Mouse (Mus musculus) bone marrow macrophage, adult 2 months (primary cell): ENCODE data around the gene Traf3. TPM values are rescaled to one million over a fixed set of nuclear protein-coding genes. Genes with fewer than 3 reads are reported as not detected.

ENCODE experiments used
- H3K27ac ChIP-seq: 2 replicates; pipeline ENCODE4 v1.5.1; 2012; ENCODE audit warnings: low read depth, low read length; ENCODE audit not compliant: insufficient read depth
- H3K4me1 ChIP-seq: 2 replicates; pipeline ENCODE4 v1.6.1; 2012; ENCODE audit warnings: low read length; ENCODE audit not compliant: control insufficient read depth, insufficient read depth
- H3K4me3 ChIP-seq: 2 replicates; pipeline ENCODE4 v1.5.1; 2012; ENCODE audit warnings: mild to moderate bottlenecking, low read length, moderate library complexity; ENCODE audit not compliant: insufficient read depth
- CTCF ChIP-seq: IDR thresholded peaks from 2 replicates; pipeline ENCODE4 v1.5.1; 2012; ENCODE audit warnings: low read depth, mild to moderate bottlenecking, low read length, moderate library complexity
- POLR2A ChIP-seq: IDR thresholded peaks from 2 replicates; pipeline ENCODE4 v1.6.1; 2012; ENCODE audit warnings: mild to moderate bottlenecking, low read depth, low read length, borderline replicate concordance
- polyA plus RNA-seq: library from polyadenylated mRNA; stranded (reverse); fragments of >200 nt; gene quantifications from 2 replicates; pipeline ENCODE4 v1.2.4, GENCODE M21; 2012; ENCODE audit not compliant: missing spikeins, insufficient read depth, insufficient read length

Gene Traf3
- polyA plus RNA-seq, 1 experiment, result 16.4 TPM

DNA sequence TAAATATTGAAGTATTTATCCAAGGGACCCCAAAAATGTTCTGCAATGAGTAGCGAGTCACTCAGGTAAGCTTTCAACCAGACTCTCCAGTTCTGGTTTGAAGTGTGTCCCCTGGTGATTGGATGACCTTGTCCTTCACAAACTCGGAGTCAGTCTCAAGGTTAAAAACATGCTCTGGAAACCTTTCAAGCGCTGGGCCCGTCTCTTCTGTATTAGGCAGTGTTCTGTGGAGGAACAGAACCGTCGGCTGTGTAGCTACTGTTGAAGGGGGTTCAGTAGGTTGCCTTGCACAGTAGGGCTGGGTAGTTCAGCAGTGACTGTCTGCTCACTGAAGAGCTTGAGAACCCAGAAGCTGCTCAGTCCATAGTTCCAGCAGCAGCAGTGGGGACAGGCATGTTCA lies 11.5 kb upstream of the Traf3 start:
- TF ChIP-seq CTCF (no peak), POLR2A (no peak)
- no peak overlapping the region for H3K4me3 ChIP-seq
- no peak overlapping the region for H3K27ac ChIP-seq
- peaks cover 27% of the 10 kb centered on the region for H3K4me1 ChIP-seq

DNA sequence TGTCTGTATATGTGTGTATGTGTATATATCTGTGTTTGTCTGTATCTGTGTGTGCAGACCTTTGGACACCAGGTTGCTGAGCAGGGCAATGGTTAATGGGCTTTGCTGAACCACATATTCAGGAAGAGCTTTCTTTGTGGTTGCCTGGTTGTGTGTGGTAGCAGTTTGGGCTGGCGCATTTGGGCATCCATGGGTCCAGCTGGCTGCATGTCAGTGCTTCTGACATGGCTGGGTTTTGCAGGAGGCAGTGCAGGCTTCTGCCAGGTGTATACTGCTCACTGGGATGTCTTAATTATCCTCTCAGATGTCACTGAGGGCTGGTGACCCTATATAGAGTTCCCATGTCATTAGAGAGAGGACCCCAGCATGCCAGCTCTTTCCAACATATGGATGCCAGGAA lies 10.4 kb upstream of the Traf3 start:
- no peak overlapping the region for H3K27ac ChIP-seq
- peaks cover 29% of the 10 kb centered on the region for H3K4me1 ChIP-seq
- H3K4me3 ChIP-seq, result no peak overlapping the region

DNA sequence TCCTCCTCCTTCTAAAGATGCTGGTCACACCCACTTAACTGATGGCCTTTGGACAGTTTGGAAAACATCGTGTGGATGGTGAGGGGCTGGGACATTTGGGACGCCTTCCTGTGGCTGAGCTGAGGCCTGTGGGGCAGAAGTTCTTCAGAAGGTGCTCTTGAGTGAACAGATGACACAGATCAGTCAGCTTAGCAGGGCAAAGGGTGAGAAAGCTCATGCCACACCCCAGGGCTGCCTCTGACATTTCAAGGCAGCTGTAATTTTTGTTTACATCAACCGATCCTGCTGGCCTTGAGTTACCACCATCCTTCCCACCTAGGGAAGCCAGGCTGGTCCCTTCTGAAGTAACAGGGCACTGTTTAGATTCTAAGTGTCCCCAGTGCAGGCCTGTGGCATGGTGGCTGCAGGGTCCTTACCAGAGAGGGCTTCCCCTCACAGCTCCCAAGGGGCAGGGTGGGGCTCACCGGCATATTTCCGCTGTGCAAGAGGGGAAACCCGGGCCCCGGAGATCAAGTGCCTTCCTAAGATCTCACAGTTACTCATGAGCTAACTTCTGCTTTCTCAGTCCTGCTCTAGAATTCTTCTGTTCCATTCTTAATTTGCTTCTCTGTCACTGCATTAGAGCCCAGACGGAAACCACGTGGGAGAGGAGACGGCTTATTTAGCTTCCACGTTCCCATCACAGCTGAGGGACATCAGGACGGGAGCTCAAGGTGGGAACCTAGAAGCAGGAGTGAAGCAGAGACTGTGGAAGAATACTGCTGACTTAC lies 6.3 kb upstream of the Traf3 start:
- Histone ChIP-seq H3K4me3 (peak overlapping the region; percentile 28), H3K4me1 (peaks cover 32% of the 10 kb centered on the region), H3K27ac (peak overlapping the region; percentile 85)
- no peak for TF ChIP-seq POLR2A
- no peak for TF ChIP-seq CTCF

More for the DNA sequence above, 10.4 kb upstream of the Traf3 start:
- TF ChIP-seq CTCF, result no peak
- TF ChIP-seq POLR2A, result no peak

DNA sequence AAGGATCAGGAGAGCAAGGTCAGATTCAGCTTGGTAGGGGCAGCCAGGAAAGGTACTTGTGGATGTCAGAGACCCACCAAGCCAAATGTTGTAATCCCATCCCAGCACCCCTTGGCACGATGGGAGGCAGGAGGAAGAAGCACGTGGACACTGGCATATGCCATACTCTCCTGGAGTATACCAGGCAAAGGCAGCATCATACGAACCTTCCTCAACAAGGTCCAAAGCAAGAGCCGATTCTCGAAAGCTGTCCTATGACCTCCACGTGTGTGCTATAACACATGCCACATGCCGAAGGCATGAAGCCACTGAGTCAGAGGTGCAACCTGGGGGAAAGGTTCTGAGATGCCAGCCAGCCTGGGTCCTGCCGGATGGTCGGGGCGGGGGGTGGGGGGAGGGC lies 5.3 kb upstream of the Traf3 start:
- peaks cover 41% of the 10 kb centered on the region for H3K4me1 ChIP-seq
- no peak overlapping the region for H3K27ac ChIP-seq
- TF ChIP-seq POLR2A (no peak), CTCF (no peak)
- H3K4me3 ChIP-seq, result no peak overlapping the region

DNA sequence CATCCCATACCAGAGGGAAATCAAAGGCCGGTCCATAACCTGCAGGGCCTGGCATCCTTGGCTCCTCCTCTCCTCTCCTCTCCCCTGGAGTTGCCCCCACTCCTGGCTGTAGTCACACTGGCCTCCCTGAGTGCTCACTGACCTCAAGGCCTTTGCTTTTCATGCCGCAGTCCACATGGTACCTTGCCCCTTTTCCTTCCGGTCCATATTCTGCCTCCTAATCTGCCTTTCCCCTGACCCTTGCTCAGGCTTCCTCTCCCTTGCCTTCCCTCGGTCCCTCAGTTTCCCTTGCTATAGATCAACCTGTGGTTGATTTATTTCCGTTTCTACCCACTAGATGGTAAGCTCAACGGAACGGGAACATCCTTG lies 4.2 kb upstream of the Traf3 start:
- no peak for TF ChIP-seq CTCF
- TF ChIP-seq POLR2A, result no peak
- Histone ChIP-seq H3K27ac (no peak overlapping the region), H3K4me1 (peaks cover 41% of the 10 kb centered on the region), H3K4me3 (no peak overlapping the region)

DNA sequence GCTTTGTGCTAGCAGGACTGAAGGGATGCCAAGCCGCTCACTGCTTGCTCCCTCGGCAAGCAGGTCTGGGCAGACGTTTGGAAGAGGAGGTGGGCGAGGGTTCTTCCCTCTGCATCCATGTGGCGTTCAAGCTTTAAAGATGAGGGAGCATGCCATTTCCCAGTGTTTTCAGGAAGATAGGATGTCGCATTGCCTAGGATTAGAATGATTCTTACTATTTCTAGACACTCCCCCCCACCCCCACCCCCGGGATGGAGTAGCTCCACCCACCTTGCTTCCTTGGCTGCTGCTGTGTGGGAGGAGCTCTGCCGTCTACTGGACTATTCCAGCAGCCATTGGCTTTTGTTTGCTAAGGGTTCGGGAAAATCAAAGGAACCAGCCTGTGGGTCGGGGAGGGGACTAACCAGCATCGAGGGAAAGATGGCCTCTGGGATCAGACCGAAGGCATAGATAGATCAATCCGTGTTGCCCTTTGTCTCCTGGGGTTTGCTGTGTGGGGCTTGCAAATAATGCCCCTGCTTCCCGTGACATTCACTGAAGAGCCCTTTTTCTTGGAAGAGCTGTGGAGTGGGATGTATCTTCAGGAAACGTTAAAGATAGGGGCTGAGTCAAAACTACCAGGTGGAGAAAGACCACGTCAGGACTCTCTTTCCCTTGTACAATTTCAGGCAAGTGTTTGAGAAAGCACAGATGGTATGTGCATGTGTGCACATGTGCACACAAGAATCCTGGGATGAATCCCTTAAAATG lies 3.7 kb upstream of the Traf3 start:
- TF ChIP-seq POLR2A (no peak), CTCF (no peak)
- Histone ChIP-seq H3K27ac (no peak overlapping the region), H3K4me3 (no peak overlapping the region), H3K4me1 (peaks cover 40% of the 10 kb centered on the region)

DNA sequence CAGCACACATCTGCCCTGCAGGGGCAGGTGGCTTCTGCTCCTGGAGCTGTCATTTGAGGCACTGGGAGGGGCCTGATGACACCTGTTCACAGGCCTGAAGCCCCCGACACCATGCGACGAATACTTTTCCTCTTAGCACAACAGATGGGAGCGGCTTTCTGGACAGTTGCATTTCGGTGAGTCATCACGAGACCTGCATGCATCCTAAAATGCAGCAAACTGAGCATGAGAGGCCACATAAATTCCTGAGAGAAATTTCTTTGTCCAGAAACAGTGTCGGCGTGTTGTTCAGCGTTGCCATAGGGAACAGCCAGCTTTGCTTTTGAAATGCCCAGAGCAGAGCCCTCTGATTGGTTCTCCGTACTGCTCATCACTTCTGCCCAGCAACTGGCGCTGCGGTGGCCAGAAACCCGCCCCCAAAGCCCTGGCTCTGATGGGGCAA lies 1.8 kb upstream of the Traf3 start:
- no peak for TF ChIP-seq POLR2A
- TF ChIP-seq CTCF, result no peak
- Histone ChIP-seq H3K4me3 (peak overlapping the region; percentile 41), H3K27ac (no peak overlapping the region), H3K4me1 (peaks cover 35% of the 10 kb centered on the region)

DNA sequence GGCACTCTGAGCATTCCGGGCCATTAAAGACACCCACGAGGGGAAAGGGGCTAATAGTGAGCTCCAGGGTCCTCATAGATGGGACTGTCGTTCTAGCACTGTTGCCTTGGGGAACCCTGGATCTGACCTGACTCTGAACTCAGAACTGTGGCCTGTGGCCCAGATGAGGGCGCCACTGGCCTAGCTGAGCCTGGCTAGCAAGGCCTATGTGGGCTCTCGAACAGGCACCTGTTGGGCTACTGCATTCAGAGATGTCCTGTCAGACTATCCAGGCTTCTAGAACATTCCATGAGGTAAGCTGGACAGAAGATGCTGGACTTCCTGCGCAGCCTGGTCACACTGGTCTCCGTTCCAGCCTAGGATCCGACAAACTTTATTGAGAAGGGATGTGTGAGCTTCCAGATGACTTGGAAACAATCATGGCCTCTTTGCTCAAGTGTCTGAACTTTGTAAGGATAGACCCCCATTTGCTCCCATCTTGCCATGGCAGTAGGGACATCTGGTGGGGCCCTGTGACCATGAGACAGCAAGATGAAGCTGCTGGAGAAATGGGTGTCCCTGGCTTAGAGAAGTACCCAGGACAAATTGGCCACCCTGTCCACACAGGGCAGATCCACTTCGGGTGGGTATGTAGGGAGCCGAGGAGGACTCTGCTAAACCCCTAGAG lies 891 bp upstream of the Traf3 start:
- H3K4me3 ChIP-seq, result peak overlapping the region; percentile 51
- TF ChIP-seq CTCF (0 out of 2 replicates have a peak, but pooled peaks have one; percentile 18), POLR2A (no peak)
- peaks cover 35% of the 10 kb centered on the region for H3K4me1 ChIP-seq
- H3K27ac ChIP-seq, result peak overlapping the region; percentile 72

DNA sequence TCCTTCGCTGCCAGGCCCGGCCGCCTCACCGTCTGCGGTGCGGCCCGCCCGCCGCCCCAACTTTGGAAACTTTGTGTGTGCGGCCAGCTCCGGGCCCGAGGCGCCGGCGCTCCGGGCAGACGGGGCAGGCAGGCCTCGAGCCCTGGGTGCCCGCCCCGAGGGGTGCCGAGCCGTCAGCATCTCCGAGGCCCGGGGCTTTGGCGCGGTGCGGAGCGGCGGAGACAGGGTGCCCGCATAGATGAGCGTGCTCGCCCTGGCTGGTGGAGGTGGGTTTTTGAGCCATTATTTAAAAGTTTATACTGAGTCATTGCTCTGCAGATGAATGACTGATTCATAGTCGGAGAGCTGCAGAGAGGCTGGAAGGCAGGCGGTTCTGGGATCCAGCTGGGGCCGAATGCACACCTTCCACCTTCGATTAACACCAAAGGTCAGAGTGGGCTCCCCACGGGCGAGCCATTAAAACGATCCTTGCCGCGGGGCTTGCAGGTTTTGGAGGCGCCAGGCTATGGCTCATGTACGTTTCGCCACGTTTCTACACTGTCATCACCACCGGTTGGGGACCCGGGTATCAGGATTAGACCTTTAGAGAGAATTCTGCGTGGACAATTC lies 615 bp downstream of the Traf3 start:
- TF ChIP-seq CTCF (no peak), POLR2A (no peak)
- peak overlapping the region; percentile 71 for H3K27ac ChIP-seq
- H3K4me1 ChIP-seq, result peaks cover 28% of the 10 kb centered on the region
- H3K4me3 ChIP-seq, result peak overlapping the region; percentile 95
